Mouse (Mus musculus) CH12.LX (cell line): ENCODE results near the gene Aff3. TPM values are rescaled to one million over a fixed set of nuclear protein-coding genes. Genes with fewer than 3 reads are reported as not detected.

Experiments used
- DNase-seq: peaks from one replicate; pipeline ENCODE4 v3.0.0-alpha.2; 2013; ENCODE audit errors: extremely low read depth
- H3K27ac ChIP-seq: 2 replicates; pipeline ENCODE4 v1.5.1; 2012; ENCODE audit warnings: low read depth, mild to moderate bottlenecking, control low read depth, moderate library complexity; ENCODE audit not compliant: insufficient read depth
- H3K27me3 ChIP-seq: replicated peaks from 2 replicates; pipeline ENCODE3; 2012; ENCODE audit warnings: inconsistent platforms
- H3K36me3 ChIP-seq, 2 experiments: replicated peaks in 1 of 2; 2 replicates each; pipeline versions ENCODE3 to v1.6.1; 2012; ENCODE audit warnings: inconsistent platforms in 1 of 2, low read length in 1 of 2, mild to moderate bottlenecking in 1 of 2, mixed read lengths in 1 of 2, moderate library complexity in 1 of 2; ENCODE audit not compliant: control insufficient read depth in 1 of 2, insufficient read depth in 1 of 2
- H3K4me1 ChIP-seq, 2 experiments: 2 replicates each; pipeline ENCODE4 v1.6.1; 2012; ENCODE audit warnings: inconsistent platforms in 1 of 2, moderate library complexity in 1 of 2; ENCODE audit not compliant: insufficient read depth in 2 of 2, control insufficient read depth in 1 of 2
- H3K4me2 ChIP-seq: 2 replicates; pipeline ENCODE4 v1.6.1; 2012; ENCODE audit warnings: low read depth, mild to moderate bottlenecking, control low read depth; ENCODE audit not compliant: poor library complexity, insufficient read depth, severe bottlenecking
- H3K4me3 ChIP-seq, 3 experiments: fragments of 150-350 bp in 1 of 3; sonication (generic) in 1 of 3; replicated peaks in 1 of 3; 2 replicates each; pipeline versions ENCODE3 to v1.5.1; 2011 to 2012; ENCODE audit warnings: low read depth in 2 of 3, low read length in 2 of 3, mild to moderate bottlenecking in 2 of 3, moderate library complexity in 2 of 3, control low read depth in 1 of 3, improper control_type of control experiment in 1 of 3, inconsistent platforms in 1 of 3, mixed read lengths in 1 of 3; ENCODE audit not compliant: poor library complexity in 1 of 3
- H3K79me2 ChIP-seq: replicated peaks from 2 replicates; pipeline ENCODE4 v1.6.1; 2012; ENCODE audit warnings: mild to moderate bottlenecking, moderate library complexity; ENCODE audit not compliant: control insufficient read depth, poor library complexity, insufficient read depth, severe bottlenecking; ENCODE audit errors: extremely low read depth
- H3K9ac ChIP-seq: 2 replicates; pipeline ENCODE4 v1.6.1; 2012; ENCODE audit warnings: low read depth, mild to moderate bottlenecking, control low read depth, moderate library complexity; ENCODE audit not compliant: insufficient read depth
- H3K9me3 ChIP-seq: replicated peaks from 2 replicates; pipeline ENCODE3; 2012; ENCODE audit warnings: low read length, inconsistent platforms, mixed read lengths
- BHLHE40 ChIP-seq: IDR thresholded peaks from 2 replicates; pipeline ENCODE4 v1.6.1; 2011; ENCODE audit warnings: mild to moderate bottlenecking, low read depth, low read length, improper control_type of control experiment
- CHD1 ChIP-seq: IDR thresholded peaks from 2 replicates; pipeline ENCODE4 v1.6.1; 2012; ENCODE audit warnings: low read depth, low read length, improper control_type of control experiment, inconsistent platforms
- ELF1 ChIP-seq: IDR thresholded peaks from 2 replicates; pipeline ENCODE4 v1.6.1; 2014; ENCODE audit warnings: low read depth, mild to moderate bottlenecking, inconsistent platforms, low read length, improper control_type of control experiment
- EP300 ChIP-seq: IDR thresholded peaks from 2 replicates; pipeline ENCODE4 v1.6.1; 2011; ENCODE audit warnings: low read length, improper control_type of control experiment
- ETS1 ChIP-seq: conservative IDR thresholded peaks from 2 replicates; pipeline ENCODE4 v1.6.1; 2012; ENCODE audit warnings: low read depth, mild to moderate bottlenecking, inconsistent platforms, low read length, improper control_type of control experiment, moderate library complexity
- JUN ChIP-seq: IDR thresholded peaks from 2 replicates; pipeline ENCODE4 v1.6.1; 2011; ENCODE audit warnings: low read depth, mild to moderate bottlenecking, low read length, improper control_type of control experiment, moderate library complexity; ENCODE audit not compliant: insufficient read depth
- JUND ChIP-seq: conservative IDR thresholded peaks from 2 replicates; pipeline ENCODE4 v1.6.1; 2011; ENCODE audit warnings: low read depth, low read length, improper control_type of control experiment
- MAFK ChIP-seq: IDR thresholded peaks from 2 replicates; pipeline ENCODE4 v1.6.1; 2011; ENCODE audit warnings: low read length, improper control_type of control experiment; ENCODE audit not compliant: insufficient replicate concordance
- MEF2A ChIP-seq: IDR thresholded peaks from 2 replicates; pipeline ENCODE4 v1.6.1; 2014; ENCODE audit warnings: low read depth, mild to moderate bottlenecking, inconsistent platforms, low read length, improper control_type of control experiment, borderline replicate concordance
- PAX5 ChIP-seq: IDR thresholded peaks from 2 replicates; pipeline ENCODE4 v1.6.1; 2012; ENCODE audit warnings: low read length, inconsistent platforms, mixed read lengths
- POLR2A ChIP-seq: IDR thresholded peaks from 2 replicates; pipeline ENCODE4 v1.6.1; 2011; ENCODE audit warnings: low read depth, mild to moderate bottlenecking, improper control_type of control experiment, low read length
- RAD21 ChIP-seq: IDR thresholded peaks from 2 replicates; pipeline ENCODE4 v1.6.1; 2011; ENCODE audit warnings: low read depth, mild to moderate bottlenecking, low read length, improper control_type of control experiment, moderate library complexity
- RCOR1 ChIP-seq: conservative IDR thresholded peaks from 2 replicates; pipeline ENCODE4 v1.6.1; 2012; ENCODE audit warnings: low read depth, mild to moderate bottlenecking, inconsistent platforms, low read length, improper control_type of control experiment
- SMC3 ChIP-seq: IDR thresholded peaks from 2 replicates; pipeline ENCODE4 v1.6.1; 2011; ENCODE audit warnings: low read depth, low read length, improper control_type of control experiment
- TBP ChIP-seq: conservative IDR thresholded peaks from 2 replicates; pipeline ENCODE4 v1.6.1; 2011; ENCODE audit warnings: low read depth, low read length, improper control_type of control experiment
- TCF12 ChIP-seq: IDR thresholded peaks from 2 replicates; pipeline ENCODE4 v1.6.1; 2014; ENCODE audit warnings: low read depth, mild to moderate bottlenecking, inconsistent platforms, low read length, improper control_type of control experiment
- UBTF ChIP-seq: IDR thresholded peaks from 2 replicates; pipeline ENCODE4 v1.6.1; 2012; ENCODE audit warnings: low read depth, mild to moderate bottlenecking, inconsistent platforms, low read length, improper control_type of control experiment, moderate library complexity
- USF1 ChIP-seq: IDR thresholded peaks from 2 replicates; pipeline ENCODE4 v1.6.1; 2014; ENCODE audit warnings: low read depth, mild to moderate bottlenecking, inconsistent platforms, low read length, improper control_type of control experiment
- USF2 ChIP-seq: conservative IDR thresholded peaks from 2 replicates; pipeline ENCODE4 v1.6.1; 2011; ENCODE audit warnings: low read depth, low read length, improper control_type of control experiment
- ZMIZ1 ChIP-seq: IDR thresholded peaks from 2 replicates; pipeline ENCODE4 v1.6.1; 2012; ENCODE audit warnings: low read depth, mild to moderate bottlenecking, inconsistent platforms, low read length, improper control_type of control experiment
- ZNF384 ChIP-seq: IDR thresholded peaks from 2 replicates; pipeline ENCODE4 v1.6.1; 2012; ENCODE audit warnings: low read depth, low read length, improper control_type of control experiment, inconsistent platforms
- dilution Hi-C: fragments of 300-500 bp; cut with MboI; formaldehyde crosslinking; loops from 2 replicates; pipeline ENCODE4 v1.14.3; 2020; ENCODE audit warnings: low sequenced_read_pairs; ENCODE audit not compliant: extremely low pct_unique_long_range_greater_than_20kb, extremely low pct_ligation_motif_present
- in situ Hi-C: fragments of 300-500 bp; cut with MboI; formaldehyde crosslinking; loops from 3 replicates; pipeline ENCODE4 v1.14.3; 2019; ENCODE audit warnings: low sequenced_read_pairs, low pct_ligation_motif_present, low pct_unique_long_range_greater_than_20kb, mixed read lengths
- polyA plus RNA-seq: library from polyadenylated mRNA; unstranded; fragments of >175 nt; gene quantifications from 2 replicates; pipeline ENCODE4 v1.2.1, GENCODE M21; 2012; ENCODE audit warnings: low read depth; ENCODE audit not compliant: insufficient read length
- total RNA-seq, 2 experiments: library from RNA; depleted of rRNA; stranded (reverse); fragments of 300-350 nt in 1 of 2; fragments of >200 nt in 1 of 2; gene quantifications; 2 replicates each; pipeline ENCODE4 v1.2.3; 2012 to 2014

Aff3 gene
- total and polyA plus RNA-seq, 3 experiments, result 5.1 to 29.9 (median 7.7) TPM

DNA sequence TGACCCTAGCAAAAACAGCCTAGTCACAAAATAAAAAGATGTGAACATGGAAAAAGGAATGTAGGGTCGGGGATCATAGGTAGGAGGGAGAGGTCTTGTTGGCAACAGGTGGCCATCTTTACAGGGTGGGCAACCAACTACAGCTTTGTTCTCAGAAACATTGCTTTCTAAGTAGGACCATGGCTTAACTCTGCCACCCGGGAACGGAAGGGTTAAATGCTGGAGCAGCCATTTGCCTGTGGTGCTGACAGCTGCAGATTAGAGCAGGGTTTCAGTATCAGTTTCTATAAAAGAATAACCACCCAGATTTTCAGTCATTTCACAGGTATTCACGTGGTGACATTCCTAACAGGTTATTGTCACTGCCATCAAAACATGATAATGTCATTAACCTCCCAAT is 317.4 kb downstream of the Aff3 start:
- in situ Hi-C loops (no loop called here), dilution Hi-C loops (no loop called here)
- Histone ChIP-seq H3K27ac (no peak overlapping the region), H3K27me3 (no peaks in the 10 kb centered on the region), H3K4me2 (no peak overlapping the region), H3K36me3 (peaks cover 0 to 42% of the 10 kb centered on the region in 2 experiments), H3K79me2 (no peaks in the 10 kb centered on the region), H3K4me1 (peaks cover 0 to 7% of the 10 kb centered on the region in 2 experiments; a peak in 2 of 4 replicates), H3K4me3 (no peak overlapping the region), H3K9ac (no peak overlapping the region), H3K9me3 (no peaks in the 10 kb centered on the region)
- DNase-seq, result no peak
- TF ChIP-seq MAFK, result no peak
- TF ChIP-seq BHLHE40, result no peak
- no peak for TF ChIP-seq SMC3
- TF ChIP-seq UBTF, result no peak
- TF ChIP-seq ZMIZ1, result no peak
- no peak for TF ChIP-seq EP300
- no peak for TF ChIP-seq USF2
- TF ChIP-seq JUN, result no peak
- TF ChIP-seq JUND, result no peak
- TF ChIP-seq ZNF384, result no peak
- no peak for TF ChIP-seq RCOR1
- no peak for TF ChIP-seq ETS1
- no peak for TF ChIP-seq POLR2A
- no peak for TF ChIP-seq ELF1

DNA sequence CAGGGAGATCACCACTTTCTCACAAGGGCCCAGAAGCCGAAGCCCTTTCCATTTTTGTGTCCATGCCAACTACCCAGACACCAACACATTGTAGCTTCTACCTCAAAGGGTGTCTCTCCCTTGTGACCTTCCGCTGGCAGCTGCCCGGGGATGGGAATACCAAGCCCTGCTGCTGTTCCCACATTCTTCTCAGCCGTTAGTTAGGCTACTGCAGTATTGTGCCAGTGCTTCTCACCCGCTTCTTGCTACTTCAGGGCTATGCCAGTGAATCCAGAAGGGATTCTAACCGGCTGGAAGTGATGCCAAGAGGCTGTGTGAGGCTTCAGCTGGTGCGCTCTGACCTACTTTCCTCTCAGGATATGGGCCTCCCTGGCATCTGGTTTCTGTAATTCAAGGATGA is 330.5 kb downstream of the Aff3 start:
- Histone ChIP-seq H3K9me3 (no peaks in the 10 kb centered on the region), H3K4me3 (no peak overlapping the region), H3K36me3 (peaks cover 0 to 45% of the 10 kb centered on the region in 2 experiments), H3K4me2 (no peak overlapping the region), H3K27ac (no peak overlapping the region), H3K9ac (no peak overlapping the region), H3K27me3 (no peaks in the 10 kb centered on the region), H3K79me2 (no peaks in the 10 kb centered on the region), H3K4me1 (peaks cover 0 to 7% of the 10 kb centered on the region in 2 experiments; a peak in 1 of 4 replicates)
- in situ Hi-C loops (no loop called here), dilution Hi-C loops (no loop called here)
- DNase-seq, result no peak
- TF ChIP-seq JUND (no peak), MEF2A (no peak), RCOR1 (no peak), CHD1 (no peak), TCF12 (no peak), RAD21 (no peak), ETS1 (no peak), ZMIZ1 (no peak), PAX5 (no peak), USF1 (no peak), TBP (no peak)
